Mouse (Mus musculus) C2C12 (cell line): ENCODE data around the gene Ttll5.

Experiments
- CEBPB ChIP-seq: IDR thresholded peaks from one replicate; pipeline ENCODE4 v1.6.1; 2011; ENCODE audit warnings: low read depth, mild to moderate bottlenecking, control low read depth, moderate library complexity
- CTCF ChIP-seq: IDR thresholded peaks from one replicate; pipeline ENCODE4 v1.5.1; 2011; ENCODE audit not compliant: control insufficient read depth, insufficient read depth, insufficient read length
- FOSL1 ChIP-seq: IDR thresholded peaks from one replicate; pipeline ENCODE4 v1.8.0; 2011; ENCODE audit warnings: mild to moderate bottlenecking, low read length; ENCODE audit not compliant: poor library complexity, insufficient read depth, severe bottlenecking
- MYOD1 ChIP-seq: IDR thresholded peaks from one replicate; pipeline ENCODE4 v1.6.1; 2011; ENCODE audit warnings: low read depth; ENCODE audit not compliant: control insufficient read depth, insufficient read length
- MYOG ChIP-seq: IDR thresholded peaks from one replicate; pipeline ENCODE4 v1.6.1; 2011; ENCODE audit not compliant: control insufficient read depth, insufficient read length; ENCODE audit errors: extremely low read depth
- USF1 ChIP-seq: IDR thresholded peaks from one replicate; pipeline ENCODE4 v1.6.1; 2011; ENCODE audit warnings: low read depth, mild to moderate bottlenecking, control low read depth, moderate library complexity

GRCm38 (mm10) chr12:86064796-86065195, 240.3 kb downstream of the Ttll5 start:
- TF ChIP-seq CTCF (no peak), MYOD1 (no peak), FOSL1 (no peak), USF1 (no peak), CEBPB (no peak), MYOG (no peak)
